Mouse (Mus musculus) kidney, postnatal 0 days (tissue): ENCODE data around the gene Cpsf3. TPM values are rescaled to one million over a fixed set of nuclear protein-coding genes. Genes with fewer than 3 reads are reported as not detected.
A peak's percentile ranks its signal among the peaks of the same experiment; 100 is the strongest.

ENCODE experiments used
- ATAC-seq: fragments of 200-750 bp; cut with Nextera tagmentation; replicated peaks from 2 replicates; pipeline ENCODE4 v1.8.0; 2017; ENCODE audit warnings: low read depth, moderate number of reproducible peaks, moderate TSS enrichment, moderate library complexity; ENCODE audit not compliant: low FRiP score
- DNase-seq: peaks from one replicate; pipeline ENCODE4 v3.0.0-alpha.2; 2016; ENCODE audit warnings: low spot score
- H3K27ac ChIP-seq: fragments of 300-500 bp; sonication (generic); 2 replicates; pipeline ENCODE4 v1.5.1; 2014; ENCODE audit warnings: mild to moderate bottlenecking
- H3K27me3 ChIP-seq: fragments of 300-500 bp; sonication (generic); 2 replicates; pipeline ENCODE4 v1.6.1; 2014; ENCODE audit warnings: low read length, mixed read lengths; ENCODE audit not compliant: insufficient read depth
- H3K36me3 ChIP-seq: fragments of 300-500 bp; sonication (generic); 2 replicates; pipeline ENCODE4 v1.6.1; 2014; ENCODE audit warnings: low read length, mixed read lengths; ENCODE audit not compliant: insufficient read depth
- H3K4me1 ChIP-seq: fragments of 300-500 bp; sonication (generic); replicated peaks from 2 replicates; pipeline ENCODE4 v1.6.1; 2014; ENCODE audit warnings: antibody characterized with exemption, low read length, mixed read lengths; ENCODE audit not compliant: insufficient read depth
- H3K4me2 ChIP-seq: fragments of 300-500 bp; sonication (generic); 2 replicates; pipeline ENCODE4 v1.6.1; 2014; ENCODE audit warnings: mild to moderate bottlenecking, low read length, moderate library complexity, mixed read lengths
- H3K4me3 ChIP-seq: fragments of 300-500 bp; sonication (generic); replicated peaks from 2 replicates; pipeline ENCODE4 v1.5.1; 2014; ENCODE audit warnings: low read depth, low read length
- H3K9ac ChIP-seq: fragments of 300-500 bp; sonication (generic); 2 replicates; pipeline ENCODE4 v1.6.1; 2014; ENCODE audit warnings: low read depth, low read length
- H3K9me3 ChIP-seq: fragments of 300-500 bp; sonication (generic); replicated peaks from 2 replicates; pipeline ENCODE4 v1.6.1; 2016; ENCODE audit warnings: low read length, inconsistent platforms, mixed read lengths
- CTCF ChIP-seq: IDR thresholded peaks from 2 replicates; pipeline ENCODE4 v1.5.1; 2016; ENCODE audit warnings: antibody characterized with exemption, low read depth, mild to moderate bottlenecking, moderate library complexity
- WGBS: fragments of 180-500 bp; shearing (Covaris S2); extraction: QIAGEN DNeasy Blood & Tissue Kit; methylation state at CpG from one replicate; pipeline ENCODE4 v1.1.7; 2014; 5-methylcytosine and 5-hydroxymethylcytosine counted together
- polyA plus RNA-seq: library from polyadenylated mRNA; unstranded; fragments of >200 nt; fragmentation: Nextera tagmentation; extraction: Ambion mirVana; gene quantifications from 2 replicates; pipeline ENCODE4 v1.2.1, GENCODE M21; 2015

Gene Cpsf3
- polyA plus RNA-seq, 1 experiment from 2014 or later, result 81.0 TPM

DNA sequence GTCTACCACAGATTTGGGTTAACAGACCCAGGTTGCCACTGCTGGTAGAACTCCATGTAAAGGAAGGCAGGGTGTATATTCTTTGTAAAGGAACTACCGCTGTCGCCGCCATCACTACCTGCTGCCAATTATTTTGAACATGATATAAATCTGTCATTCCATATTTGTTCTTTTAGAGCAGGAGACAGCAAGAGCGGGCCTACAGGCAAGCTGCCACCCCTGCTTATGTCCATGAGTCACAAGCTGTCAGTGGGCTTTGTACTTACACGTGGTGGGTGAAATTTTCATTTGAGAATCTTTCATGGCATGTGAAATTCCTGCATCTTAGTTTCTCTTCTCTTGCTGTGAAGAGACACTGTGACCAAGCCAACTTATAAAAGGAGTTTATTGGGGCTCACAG, 21.9 kb upstream of the Cpsf3 start:
- no peak for DNase-seq
- H3K9me3 ChIP-seq, result no peaks in the 10 kb centered on the region
- ATAC-seq, result no peak
- no peak for TF ChIP-seq CTCF
- WGBS, result 97% methylated on average over 5 of the region's 5 CpGs
- no peak overlapping the region for H3K4me2 ChIP-seq
- no peaks in the 10 kb centered on the region for H3K27me3 ChIP-seq
- H3K27ac ChIP-seq, result no peak overlapping the region
- peaks cover 21% of the 10 kb centered on the region for H3K36me3 ChIP-seq
- no peak overlapping the region for H3K9ac ChIP-seq
- H3K4me1 ChIP-seq, result no peaks in the 10 kb centered on the region
- no peak overlapping the region for H3K4me3 ChIP-seq

DNA sequence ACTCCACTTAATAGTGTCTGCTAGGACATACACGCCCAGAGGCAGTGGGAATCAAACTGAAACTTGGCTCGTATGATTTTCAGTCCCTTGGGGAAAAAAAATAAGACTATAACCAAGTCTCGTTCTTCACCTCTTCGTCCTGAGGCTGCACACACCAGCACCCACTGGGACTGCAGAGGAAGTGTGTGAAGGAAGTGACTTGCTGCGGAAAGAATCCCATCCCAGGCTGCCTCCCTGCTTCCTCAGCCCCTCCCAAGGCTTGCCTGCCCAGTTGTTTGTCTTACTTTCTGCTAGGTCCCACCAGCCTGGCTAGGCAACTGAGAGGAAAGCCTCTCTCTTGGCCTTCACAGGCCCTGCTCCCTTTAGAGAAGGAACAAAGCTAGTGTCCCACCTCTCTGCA, 20.9 kb upstream of the Cpsf3 start:
- Histone ChIP-seq H3K36me3 (peaks cover 20% of the 10 kb centered on the region), H3K27me3 (no peaks in the 10 kb centered on the region), H3K9ac (no peak overlapping the region), H3K4me1 (no peaks in the 10 kb centered on the region), H3K27ac (peak overlapping the region; percentile 67), H3K4me2 (no peak overlapping the region), H3K9me3 (no peaks in the 10 kb centered on the region), H3K4me3 (no peak overlapping the region)
- ATAC-seq (no peak), DNase-seq (peak; percentile 42)
- 72% methylated on average over 5 of the region's 5 CpGs for WGBS
- TF ChIP-seq CTCF, result no peak

- H3K9me3 ChIP-seq, result no peaks in the 10 kb centered on the region
- no peak overlapping the region for H3K9ac ChIP-seq
- ATAC-seq (no peak), DNase-seq (no peak)
- peak overlapping the region; percentile 67 for H3K27ac ChIP-seq
- WGBS, result 73% methylated on average over 3 of the region's 3 CpGs
- H3K4me1 ChIP-seq, result no peaks in the 10 kb centered on the region
- H3K27me3 ChIP-seq, result no peaks in the 10 kb centered on the region
- no peak overlapping the region for H3K4me2 ChIP-seq
- H3K36me3 ChIP-seq, result peaks cover 23% of the 10 kb centered on the region
- TF ChIP-seq CTCF, result no peak
- H3K4me3 ChIP-seq, result no peak overlapping the region
These were observed 20.2 kb upstream of the Cpsf3 start for GRCm38 (mm10) chr12:21264970-21265369.

DNA sequence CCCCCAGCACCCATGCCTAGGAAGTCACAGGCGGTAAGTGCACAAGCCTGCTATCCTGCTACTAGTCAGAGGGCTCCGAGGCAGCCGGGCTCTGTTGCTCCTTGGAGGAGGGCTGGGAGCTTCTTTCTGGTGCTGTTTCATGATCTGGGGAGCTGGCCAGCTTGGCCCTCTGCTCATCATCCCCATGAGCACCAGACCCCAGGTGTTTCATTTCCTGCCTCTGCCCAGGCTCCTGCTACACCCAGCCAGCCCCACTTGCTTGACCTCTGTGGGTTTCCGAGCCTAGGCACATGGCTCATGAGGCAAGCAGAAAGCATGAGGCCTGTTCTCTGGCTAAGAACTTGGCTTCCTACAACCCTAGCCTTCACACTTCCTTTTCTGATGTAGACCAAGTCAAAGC, 19.7 kb upstream of the Cpsf3 start:
- ATAC-seq, result no peak
- Histone ChIP-seq H3K4me3 (no peak overlapping the region), H3K9me3 (no peaks in the 10 kb centered on the region), H3K27ac (no peak overlapping the region), H3K4me2 (no peak overlapping the region), H3K36me3 (peaks cover 27% of the 10 kb centered on the region), H3K27me3 (no peaks in the 10 kb centered on the region), H3K9ac (no peak overlapping the region), H3K4me1 (no peaks in the 10 kb centered on the region)
- no peak for DNase-seq
- TF ChIP-seq CTCF, result no peak
- 88% methylated on average over 4 of the region's 4 CpGs for WGBS

GRCm38 (mm10) chr12:21265946-21266783, 19.0 kb upstream of the Cpsf3 start:
- peak; percentile 76 for TF ChIP-seq CTCF
- peaks cover 33% of the 10 kb centered on the region for H3K36me3 ChIP-seq
- 76% methylated on average over 14 of the region's 14 CpGs for WGBS
- no peaks in the 10 kb centered on the region for H3K27me3 ChIP-seq
- no peaks in the 10 kb centered on the region for H3K9me3 ChIP-seq
- ATAC-seq, result peak; percentile 65
- H3K9ac ChIP-seq, result no peak overlapping the region
- H3K4me2 ChIP-seq, result no peak overlapping the region
- no peak overlapping the region for H3K27ac ChIP-seq
- H3K4me3 ChIP-seq, result no peak overlapping the region
- peak; percentile 76 for DNase-seq
- no peaks in the 10 kb centered on the region for H3K4me1 ChIP-seq

DNA sequence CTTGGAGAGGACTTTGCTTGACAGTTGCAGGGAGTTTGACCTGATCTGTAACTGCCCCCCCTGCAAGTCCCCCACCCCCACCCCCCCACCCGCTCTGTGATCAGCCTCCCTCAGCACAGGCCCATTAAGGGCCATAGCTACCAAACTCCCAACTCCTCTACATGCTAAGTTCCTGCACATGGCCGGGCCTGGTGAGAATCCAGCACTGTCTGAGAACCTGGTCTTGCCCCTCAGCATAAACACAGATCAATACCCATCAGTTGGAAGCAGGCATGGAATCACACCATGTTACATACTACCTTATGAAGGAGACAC, 18.4 kb upstream of the Cpsf3 start:
- Histone ChIP-seq H3K9ac (no peak overlapping the region), H3K4me2 (no peak overlapping the region), H3K36me3 (peaks cover 35% of the 10 kb centered on the region), H3K9me3 (no peaks in the 10 kb centered on the region), H3K4me1 (no peaks in the 10 kb centered on the region), H3K4me3 (no peak overlapping the region), H3K27ac (no peak overlapping the region), H3K27me3 (no peaks in the 10 kb centered on the region)
- ATAC-seq, result peak; percentile 38
- WGBS, result 92% methylated on average over 2 of the region's 2 CpGs
- no peak for DNase-seq
- no peak for TF ChIP-seq CTCF
